Mouse (Mus musculus): ENCODE measurements around the gene Pgghg. TPM values are rescaled to one million over a fixed set of nuclear protein-coding genes. Genes with fewer than 3 reads are reported as not detected.
"Not testable (repeated sequence)": the region's sequence is repeated elsewhere in the genome, so short reads cannot be mapped to it uniquely, and the experiment has no call there.

Pgghg gene
- total RNA-seq, 2 experiments from 2014 or later, result 0.38 to 3.3 TPM

DNA sequence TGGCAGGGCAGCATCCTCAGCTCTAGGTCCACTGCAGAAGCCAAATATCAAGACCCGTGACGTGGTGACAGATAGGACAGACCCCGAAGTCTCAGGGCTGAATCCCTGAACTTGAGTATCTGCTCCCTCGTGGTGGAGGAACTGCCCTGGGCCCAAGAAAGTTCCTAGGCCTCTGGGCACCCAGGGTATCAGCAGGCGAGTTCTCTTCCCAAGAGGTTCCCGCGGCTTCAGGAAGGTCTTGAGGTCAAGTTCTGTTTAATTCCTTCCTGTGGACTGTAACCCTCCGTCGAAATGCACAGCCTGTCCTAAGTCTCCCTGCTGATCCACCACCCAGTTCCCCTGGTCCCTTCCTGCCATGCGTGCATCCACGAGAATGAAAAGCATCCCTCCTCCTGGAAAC lies 11.9 kb downstream of the Pgghg start:
- no peak for ATAC-seq (replicated peaks; ENCODE audit: low FRiP score, poor library complexity, severe bottlenecking)

DNA sequence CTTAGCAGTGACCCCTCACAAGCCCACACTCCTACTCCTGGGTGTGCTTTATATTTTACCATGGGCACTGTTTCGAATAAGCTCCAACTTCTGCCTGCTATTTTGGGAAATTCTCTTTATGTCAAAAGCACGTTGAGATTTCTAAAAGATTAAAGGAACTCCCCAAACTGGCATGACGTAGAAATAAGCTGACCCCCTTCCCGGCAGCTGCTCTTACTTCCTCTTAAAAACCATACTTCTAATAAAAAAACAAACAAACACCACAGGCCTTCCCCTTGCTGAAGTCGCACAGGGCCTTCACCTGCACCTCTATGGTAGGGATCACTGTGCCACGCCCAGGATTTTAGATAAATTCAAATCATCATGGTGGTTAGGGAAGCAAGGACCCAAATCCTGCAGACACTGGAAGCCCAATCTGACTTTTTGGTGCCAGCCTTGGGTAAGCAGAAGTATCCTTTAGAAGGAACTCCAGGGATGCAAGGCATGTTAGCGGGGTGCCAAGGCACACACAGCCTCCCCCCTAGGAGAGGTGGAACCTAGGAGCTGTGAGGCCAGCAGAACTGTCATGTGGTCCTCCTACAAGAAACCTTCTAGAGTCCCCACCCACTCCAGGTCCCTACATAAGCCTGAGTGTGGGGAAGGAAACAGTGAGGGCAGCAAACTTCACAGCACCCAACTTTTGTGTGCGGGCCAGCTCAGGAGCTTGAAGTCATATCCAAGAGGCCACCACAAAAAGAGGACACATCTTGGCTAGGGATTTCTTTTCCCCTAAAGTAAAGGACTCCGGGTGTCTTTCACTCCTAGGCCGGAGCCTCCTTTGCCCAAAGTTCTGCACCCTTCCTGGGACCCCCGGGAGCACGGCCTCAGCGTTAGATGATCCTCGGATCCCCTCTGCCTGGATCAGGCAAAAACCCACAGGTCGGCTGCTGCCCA lies 12.9 kb downstream of the Pgghg start:
- ATAC-seq (replicated peaks; ENCODE audit: low FRiP score, poor library complexity, severe bottlenecking), result no peak

DNA sequence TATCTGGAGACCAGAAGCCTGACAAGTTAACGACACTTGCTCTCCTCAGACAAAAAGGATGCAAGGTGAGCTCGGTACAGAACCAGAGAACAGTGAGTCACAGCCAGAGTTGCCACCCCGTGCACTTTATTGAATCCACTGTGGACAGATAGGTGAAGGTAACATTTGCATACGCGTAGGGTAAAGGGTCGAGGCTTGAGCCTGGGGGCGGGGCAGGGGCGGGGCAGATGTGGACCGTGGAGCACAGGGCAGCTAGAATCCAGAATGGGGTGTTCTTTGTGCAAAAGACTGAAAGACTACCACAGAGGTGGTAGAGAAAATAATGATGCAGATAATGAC lies 13.5 kb downstream of the Pgghg start:
- ATAC-seq (replicated peaks; ENCODE audit: low FRiP score, poor library complexity, severe bottlenecking), result no peak

DNA sequence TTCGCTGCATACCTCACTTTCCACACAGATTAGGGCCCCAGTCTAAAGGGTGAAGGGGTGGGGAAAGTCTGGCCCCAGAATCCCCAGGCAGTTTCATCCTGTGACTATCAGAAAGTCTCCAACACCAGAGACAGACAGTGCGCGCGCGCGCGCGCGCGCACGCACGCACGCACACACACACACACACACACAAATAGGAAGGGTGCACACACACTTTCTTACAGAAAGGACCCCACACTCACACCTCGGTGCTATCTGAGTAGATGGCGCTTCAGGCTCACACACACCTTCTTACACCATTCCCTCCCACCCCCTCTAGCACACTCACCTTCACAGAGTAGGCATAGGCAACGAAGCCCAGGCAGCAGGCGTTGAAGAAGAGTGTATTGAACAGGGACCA lies 14.2 kb downstream of the Pgghg start:
- no peak for ATAC-seq (replicated peaks; ENCODE audit: low FRiP score, poor library complexity, severe bottlenecking)

DNA sequence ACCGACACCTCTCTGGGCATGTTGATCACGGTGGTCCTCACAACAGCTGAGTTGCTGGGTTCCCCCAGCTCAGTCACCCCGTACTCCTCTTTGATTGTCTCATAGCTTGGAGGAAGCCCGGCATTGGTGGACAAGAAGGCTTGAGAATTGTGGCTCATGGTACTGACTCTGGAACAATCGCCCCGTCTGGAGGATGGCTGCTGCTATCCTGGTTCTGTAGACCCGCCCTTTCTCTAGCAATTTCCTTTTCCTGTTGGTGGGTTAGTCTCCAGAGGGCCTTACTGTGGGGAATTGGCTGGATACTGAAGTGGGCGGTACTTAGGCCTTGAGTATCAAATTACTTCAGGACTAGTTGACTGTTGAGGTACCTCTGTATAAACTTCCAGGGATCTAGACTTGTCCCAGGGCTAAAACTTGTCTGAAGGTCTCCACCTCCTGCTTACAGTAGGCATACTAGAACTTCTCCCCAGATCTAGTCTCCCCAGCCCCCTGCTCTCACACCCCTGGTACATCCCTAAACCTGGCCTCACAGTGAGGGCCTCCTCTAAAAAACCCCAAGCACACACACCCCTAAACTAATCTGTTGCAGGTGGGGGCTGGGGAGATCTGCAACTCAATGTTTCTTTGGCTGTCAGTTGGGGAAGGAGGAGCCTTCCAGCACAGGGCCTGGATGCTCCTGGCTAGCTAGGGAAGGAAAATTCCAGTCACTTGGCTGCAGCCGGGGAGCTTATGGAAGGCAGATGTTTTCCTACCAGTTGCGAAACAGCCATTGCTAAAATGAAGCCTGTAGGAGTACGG lies 14.8 kb downstream of the Pgghg start, which contains the start of the genes Gm45717 and Ifitm2:
TSS of gene Gm45717 (minus strand) at position 180 of the 798 bp plus-strand sequence.
TSS of gene Ifitm2 (minus strand) at position 230 of the 798 bp plus-strand sequence.
- no peak for ATAC-seq (replicated peaks; ENCODE audit: low FRiP score, poor library complexity, severe bottlenecking)

DNA sequence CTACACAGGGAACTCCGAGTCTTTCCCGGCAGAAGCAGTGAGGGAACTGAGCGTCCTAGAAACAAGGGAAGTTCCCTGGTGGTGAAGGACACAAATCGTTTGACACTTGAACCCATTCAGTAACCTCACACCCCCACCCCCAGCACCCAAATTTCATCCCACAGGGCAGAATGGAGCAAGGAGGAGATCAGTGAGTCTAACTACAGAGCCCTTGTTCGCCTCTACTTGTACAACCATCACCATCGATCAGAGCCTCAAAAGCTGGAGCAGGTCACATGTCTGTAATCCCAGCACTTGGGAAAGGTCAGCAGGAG lies 15.3 kb downstream of the Pgghg start:
- ATAC-seq (replicated peaks; ENCODE audit: low FRiP score, poor library complexity, severe bottlenecking), result no peak

DNA sequence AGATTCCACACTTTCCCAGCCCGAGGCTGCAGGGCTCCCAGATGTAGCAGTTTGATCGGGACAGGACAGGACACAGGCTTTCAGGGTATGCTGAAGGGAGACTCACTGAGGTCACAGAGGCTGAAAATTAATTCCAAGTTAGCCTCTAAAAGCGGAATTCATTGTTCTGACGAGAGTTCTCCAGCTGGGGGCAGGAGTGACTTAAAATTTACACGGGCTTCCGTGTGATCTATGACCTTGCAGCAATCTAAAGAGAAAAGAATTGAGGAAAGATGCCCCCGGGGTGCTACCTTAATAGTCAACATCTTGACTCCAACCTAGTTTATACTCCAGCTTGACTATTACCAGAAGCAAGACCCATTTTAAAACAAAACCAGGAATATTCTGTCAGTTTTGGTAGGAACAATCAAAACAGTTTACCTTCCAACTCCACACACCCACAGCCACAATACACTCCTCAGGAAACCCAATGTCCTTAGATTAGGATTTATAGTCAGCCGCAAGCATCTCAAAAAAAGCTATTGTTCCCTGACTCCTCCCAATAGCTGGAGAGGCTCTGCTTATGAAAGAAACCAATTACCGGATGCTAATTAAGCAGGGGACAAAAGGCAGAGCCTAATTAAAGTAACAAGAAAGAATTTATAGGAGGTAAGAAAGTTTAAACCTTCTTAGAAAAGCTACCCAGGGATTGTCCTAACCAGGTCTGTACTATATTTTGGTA lies 18.1 kb downstream of the Pgghg start:
- ATAC-seq (replicated peaks; ENCODE audit: low FRiP score, poor library complexity, severe bottlenecking), result 0 out of 2 replicates have a peak, but pooled peaks have one; percentile 33

DNA sequence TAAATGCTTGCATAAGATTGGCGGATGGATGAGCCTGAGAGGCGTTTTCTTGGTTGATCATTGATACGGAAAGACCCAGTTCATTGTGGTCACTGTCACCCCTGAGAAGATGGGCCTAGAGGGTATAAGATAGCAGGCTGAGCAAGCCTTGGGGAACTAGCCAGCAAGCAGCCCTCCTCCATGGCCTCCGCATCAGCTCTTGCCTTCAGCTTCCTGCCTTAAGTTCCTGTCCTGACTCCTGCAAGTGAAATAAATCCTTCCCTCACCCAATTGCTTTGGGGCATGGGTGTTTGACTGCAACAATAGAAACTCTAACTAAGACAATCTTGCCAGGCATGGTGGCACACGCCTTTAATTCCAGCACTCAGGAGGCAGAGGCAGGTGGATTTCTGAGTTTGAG lies 18.8 kb downstream of the Pgghg start:
- no peak for ATAC-seq (replicated peaks; ENCODE audit: low FRiP score, poor library complexity, severe bottlenecking)

DNA sequence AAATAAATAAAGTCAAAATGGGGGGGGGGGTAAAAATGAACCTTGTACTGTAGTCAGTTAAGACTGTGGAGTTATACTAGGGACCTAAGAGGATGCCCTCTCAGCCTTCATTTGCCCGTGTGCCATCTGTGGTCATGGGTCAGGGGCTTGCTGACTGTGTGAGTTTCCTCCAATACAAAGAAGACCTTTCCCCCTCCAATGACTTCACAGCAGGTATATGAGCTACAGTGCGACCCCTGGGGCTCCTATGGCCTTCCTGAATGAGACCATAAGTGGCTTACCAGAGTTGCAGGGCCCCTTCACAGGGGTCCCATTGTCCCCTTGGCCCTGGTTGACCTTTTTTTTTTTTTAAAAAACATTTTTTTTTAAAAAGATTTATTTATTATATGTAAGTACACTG lies 20.2 kb downstream of the Pgghg start:
- no peak for ATAC-seq (replicated peaks; ENCODE audit: low FRiP score, poor library complexity, severe bottlenecking)

DNA sequence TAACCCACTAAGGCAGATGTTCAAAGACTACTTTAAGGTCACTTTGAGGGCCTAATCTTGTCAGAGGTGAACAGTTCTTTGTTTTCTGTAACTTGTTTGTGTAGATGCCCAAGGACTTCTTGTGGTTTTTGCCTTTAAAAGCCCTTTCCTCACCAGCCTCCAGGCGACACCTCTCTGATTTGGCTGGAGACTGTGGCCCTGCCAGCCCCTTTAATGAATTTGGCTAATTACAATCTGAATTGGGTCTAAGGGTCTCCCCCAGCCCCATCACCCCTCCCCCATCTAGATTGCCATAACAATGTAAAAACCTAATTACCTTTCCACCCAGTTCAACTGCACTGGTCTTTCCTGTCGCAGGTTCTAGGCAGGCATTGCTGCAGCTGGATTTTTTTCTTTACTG lies 21.5 kb downstream of the Pgghg start:
- ATAC-seq (replicated peaks; ENCODE audit: low FRiP score, poor library complexity, severe bottlenecking), result no peak

DNA sequence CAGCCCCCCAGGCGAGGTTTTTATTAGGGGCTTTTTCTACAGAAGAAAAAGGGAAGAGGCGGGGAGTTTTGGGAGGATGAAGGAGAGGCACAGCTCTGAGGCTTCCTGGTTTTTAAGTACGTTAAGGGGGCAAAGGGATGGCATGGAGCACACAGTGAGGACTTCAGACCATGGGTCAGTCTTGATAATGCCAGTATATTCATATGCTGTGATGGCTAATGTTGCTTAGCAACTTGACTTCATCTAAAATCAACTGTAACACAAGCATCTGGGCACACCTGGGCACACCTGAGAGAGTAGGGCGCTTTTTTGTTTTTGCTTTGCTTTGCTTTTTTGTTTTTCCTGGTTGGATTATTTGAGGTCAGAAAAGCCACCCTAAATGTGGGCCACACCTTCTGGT lies 25.7 kb downstream of the Pgghg start, which contains the start of gene Ifitm1:
TSS of gene Ifitm1 (plus strand) at position 301 of the 400 bp plus-strand sequence.
- ATAC-seq (replicated peaks; ENCODE audit: low FRiP score, poor library complexity, severe bottlenecking), result no peak

DNA sequence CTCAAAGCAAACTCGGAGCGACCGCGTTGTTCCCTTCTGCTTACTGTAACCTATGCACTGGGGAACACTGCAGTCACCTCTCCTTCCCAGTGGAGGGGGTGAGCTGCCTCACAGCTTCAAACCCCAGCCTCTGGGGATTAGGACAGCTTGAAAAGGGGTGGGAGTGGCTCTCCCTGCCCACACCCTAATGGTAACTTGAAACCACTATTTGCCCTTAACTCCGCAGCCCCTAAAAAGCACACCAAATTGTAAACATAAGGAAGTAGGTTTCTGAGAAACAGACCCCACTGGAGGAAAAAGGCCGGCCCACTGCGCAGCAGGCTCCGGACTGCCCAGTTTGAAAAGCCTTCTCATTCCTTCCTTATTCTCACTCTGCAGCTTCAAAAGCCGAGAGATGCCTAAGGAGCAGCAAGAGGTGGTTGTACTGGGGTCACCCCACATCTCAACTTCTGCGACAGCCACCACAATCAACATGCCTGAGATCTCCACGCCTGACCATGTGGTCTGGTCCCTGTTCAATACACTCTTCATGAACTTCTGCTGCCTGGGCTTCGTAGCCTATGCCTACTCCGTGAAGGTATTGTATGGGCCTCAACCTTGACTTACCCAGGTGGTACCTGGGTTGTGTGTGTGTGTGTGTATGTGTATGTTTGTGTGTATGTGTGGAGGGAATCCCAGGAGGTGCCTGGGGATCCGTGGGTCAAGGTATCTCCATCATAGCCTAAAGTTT lies 26.8 kb downstream of the Pgghg start:
- no peak for ATAC-seq (replicated peaks; ENCODE audit: low FRiP score, poor library complexity, severe bottlenecking)

DNA sequence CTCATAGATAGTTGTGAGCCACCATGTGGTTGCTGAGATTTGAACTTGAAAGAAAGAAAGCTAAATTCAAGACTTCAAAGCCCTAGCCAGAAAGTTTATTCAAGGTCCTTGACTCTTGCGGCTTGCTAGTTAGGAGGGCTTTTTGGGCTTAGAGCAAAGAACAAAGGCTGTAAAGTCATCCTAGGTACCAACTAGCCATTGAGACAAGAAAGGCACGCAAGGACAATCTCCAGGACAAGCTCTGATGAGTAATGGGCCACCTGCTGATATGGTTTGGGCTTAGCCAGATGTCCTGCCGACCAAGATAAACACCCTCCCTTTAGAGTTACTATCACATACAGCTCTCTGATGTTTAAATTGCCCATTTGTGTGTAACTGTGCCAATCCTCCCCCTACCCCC lies 27.5 kb downstream of the Pgghg start:
- not testable (repeated sequence) for ATAC-seq (replicated peaks; ENCODE audit: low FRiP score, poor library complexity, severe bottlenecking)

DNA sequence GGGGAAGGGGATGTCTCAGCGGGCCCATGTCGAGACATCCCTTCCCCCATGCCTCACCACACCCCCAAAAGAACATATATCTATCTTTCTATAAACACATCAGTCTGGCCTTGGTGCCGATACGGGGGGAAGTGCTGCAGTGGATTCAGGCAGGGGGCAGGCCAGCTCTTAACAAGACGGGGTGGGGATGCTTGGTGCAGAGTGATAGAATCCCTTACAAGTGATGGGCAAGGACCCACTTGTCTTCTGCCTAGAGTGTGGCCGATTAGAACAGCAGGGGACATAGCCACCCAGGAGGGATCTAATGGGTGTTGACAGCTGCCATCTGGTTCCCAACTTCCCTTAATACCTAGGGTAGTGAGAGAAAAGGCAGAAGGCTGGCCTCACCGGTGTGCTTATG lies 29.7 kb downstream of the Pgghg start:
- no peak for ATAC-seq (replicated peaks; ENCODE audit: low FRiP score, poor library complexity, severe bottlenecking)

DNA sequence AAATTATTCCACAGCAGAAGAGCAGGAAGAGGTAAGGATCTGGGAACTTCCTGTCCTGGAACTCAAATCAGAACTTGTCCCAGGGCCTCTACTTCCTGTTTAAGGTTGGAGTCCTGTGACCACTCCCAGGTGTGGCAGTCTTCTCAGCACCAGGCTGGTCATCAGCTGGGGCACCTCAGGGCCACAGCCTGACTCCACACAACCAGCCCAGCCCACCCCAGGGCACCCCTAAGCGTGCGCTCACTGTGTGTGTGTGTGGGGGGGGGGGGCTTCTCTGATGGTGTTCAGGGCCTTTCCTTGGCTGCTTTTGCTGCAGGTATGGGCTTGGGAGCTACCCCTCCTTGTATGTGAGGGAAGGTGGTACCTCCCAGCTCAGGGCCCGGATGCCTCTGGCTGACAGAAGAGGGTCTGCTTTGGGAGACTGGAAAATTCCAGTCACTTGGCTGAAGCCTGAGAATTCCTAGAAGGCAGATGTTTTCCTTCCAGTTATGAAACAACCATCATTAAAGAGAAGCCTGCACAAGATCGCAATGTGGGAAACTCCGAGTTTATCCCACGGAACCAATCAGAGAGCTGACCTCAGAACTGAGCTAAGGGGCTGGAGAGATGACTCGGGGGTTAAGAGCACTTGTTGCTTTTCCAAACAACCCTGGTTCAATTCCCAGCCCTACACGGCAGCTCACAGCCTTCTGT lies 30.4 kb downstream of the Pgghg start:
- ATAC-seq (replicated peaks; ENCODE audit: low FRiP score, poor library complexity, severe bottlenecking), result no peak

DNA sequence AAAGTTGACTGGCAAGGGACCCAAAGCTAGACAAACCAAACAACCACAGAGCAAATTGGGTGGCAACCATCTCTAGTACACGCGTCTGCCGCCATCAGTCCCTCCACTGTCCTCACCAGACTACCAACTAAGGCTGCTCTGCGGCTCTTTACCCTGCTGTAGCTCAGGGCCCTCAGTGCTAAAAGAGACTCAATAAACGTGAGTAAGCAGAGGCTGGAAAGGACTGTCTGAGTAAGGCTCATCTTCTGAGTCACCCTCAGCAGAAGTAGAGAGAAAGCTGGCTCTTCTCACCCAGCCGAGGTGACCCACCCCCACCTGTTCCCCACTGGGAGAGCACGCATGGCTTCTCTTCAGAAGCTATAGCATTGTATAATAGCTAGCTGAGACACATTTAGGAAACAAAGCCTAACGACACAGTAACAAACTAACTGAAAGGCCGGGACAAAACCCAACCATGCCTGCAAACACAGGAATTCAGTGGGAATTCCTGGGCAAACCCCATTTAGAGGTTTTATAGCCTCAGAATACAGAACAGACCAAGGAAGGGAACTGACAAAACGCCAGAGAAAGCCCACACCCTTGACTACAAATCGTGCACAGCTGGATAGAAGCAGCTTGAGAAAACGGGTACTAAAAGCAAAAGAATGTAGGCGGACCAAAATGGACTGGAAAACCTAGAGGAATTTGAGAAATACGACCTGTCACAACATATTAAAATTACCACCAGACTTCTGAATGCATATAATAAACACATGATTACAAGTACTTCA lies 32.4 kb downstream of the Pgghg start:
- no peak for ATAC-seq (replicated peaks; ENCODE audit: low FRiP score, poor library complexity, severe bottlenecking)

DNA sequence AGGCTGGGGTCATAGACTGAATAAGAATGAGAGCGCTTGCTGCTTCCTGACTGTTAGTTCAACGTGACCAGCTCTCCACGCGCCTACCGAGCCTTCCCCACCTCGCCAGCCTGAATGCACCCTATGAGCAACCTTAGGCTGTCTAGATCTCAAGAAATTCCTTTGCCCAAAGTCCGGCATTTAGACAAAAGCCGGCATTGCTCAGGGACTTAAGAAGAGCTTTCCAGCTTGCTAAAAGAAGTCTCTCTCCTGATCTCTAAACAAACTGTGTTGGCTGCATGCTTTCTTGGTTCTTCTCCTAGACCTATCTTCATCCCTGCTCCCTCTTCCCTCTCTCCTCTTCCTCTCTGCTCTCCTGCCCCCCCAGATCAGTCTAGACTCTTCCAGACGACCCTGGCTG lies 33.7 kb downstream of the Pgghg start:
- no peak for ATAC-seq (replicated peaks; ENCODE audit: low FRiP score, poor library complexity, severe bottlenecking)

DNA sequence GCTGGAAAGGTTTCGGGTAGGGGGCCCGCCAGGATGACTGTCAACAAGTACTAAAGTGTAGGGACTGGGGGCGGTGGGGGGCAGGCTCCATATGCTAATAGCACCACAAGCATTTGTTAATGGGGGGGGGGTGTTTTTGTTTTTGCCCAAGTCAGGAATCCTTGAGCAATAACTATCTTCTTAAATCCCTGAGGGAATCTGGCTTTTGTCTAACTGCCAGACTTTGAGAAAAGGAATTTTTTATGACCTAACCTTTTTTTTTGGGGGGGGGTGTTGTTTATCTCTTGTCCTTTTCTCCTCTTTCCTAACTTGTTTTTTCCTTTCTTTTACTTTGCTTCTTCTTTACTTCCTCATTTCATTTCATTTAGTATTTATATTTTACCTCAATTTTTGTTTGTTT lies 34.3 kb downstream of the Pgghg start:
- no peak for ATAC-seq (replicated peaks; ENCODE audit: low FRiP score, poor library complexity, severe bottlenecking)

All from erythroblast, adult 5-6 weeks (primary cell).